Mouse (Mus musculus) midbrain, postnatal 0 days (tissue): Measurements from ENCODE around the gene Akap12. TPM values are rescaled to one million over a fixed set of nuclear protein-coding genes. Genes with fewer than 3 reads are reported as not detected.
A peak's percentile ranks its signal among the peaks of the same experiment; 100 is the strongest.

Source experiments
- ATAC-seq: fragments of 200-750 bp; cut with Nextera tagmentation; 2 replicates; pipeline ENCODE4 v1.8.0; 2017; ENCODE audit warnings: moderate number of reproducible peaks, mild to moderate bottlenecking, moderate TSS enrichment, moderate library complexity; ENCODE audit not compliant: low FRiP score
- DNase-seq: peaks from one replicate; pipeline ENCODE4 v3.0.0-alpha.2; 2015; ENCODE audit warnings: low spot score
- H3K27ac ChIP-seq: fragments of 300-500 bp; sonication (generic); 2 replicates; pipeline ENCODE4 v1.5.1; 2014; ENCODE audit warnings: low read depth, mild to moderate bottlenecking, low read length, mixed read lengths
- H3K27me3 ChIP-seq: fragments of 300-500 bp; sonication (generic); 2 replicates; pipeline ENCODE4 v1.6.1; 2014; ENCODE audit warnings: low read length, control low read depth, mixed read lengths; ENCODE audit not compliant: insufficient read depth
- H3K36me3 ChIP-seq: fragments of 300-500 bp; sonication (generic); 2 replicates; pipeline ENCODE4 v1.6.1; 2014; ENCODE audit warnings: low read length, control low read depth, mixed read lengths; ENCODE audit not compliant: insufficient read depth
- H3K4me1 ChIP-seq: fragments of 300-500 bp; sonication (generic); 2 replicates; pipeline ENCODE4 v1.6.1; 2014; ENCODE audit warnings: mild to moderate bottlenecking, control low read depth, antibody characterized with exemption, low read length, mixed read lengths; ENCODE audit not compliant: insufficient read depth
- H3K4me2 ChIP-seq: fragments of 300-500 bp; sonication (generic); 2 replicates; pipeline ENCODE4 v1.6.1; 2014; ENCODE audit warnings: low read depth, mild to moderate bottlenecking, low read length, mixed read lengths; ENCODE audit not compliant: poor library complexity, severe bottlenecking
- H3K4me3 ChIP-seq: fragments of 300-500 bp; sonication (generic); 2 replicates; pipeline ENCODE4 v1.5.1; 2014; ENCODE audit warnings: low read depth, mild to moderate bottlenecking, low read length, moderate library complexity
- H3K9ac ChIP-seq: fragments of 300-500 bp; sonication (generic); replicated peaks from 2 replicates; pipeline ENCODE4 v1.6.1; 2014; ENCODE audit warnings: mild to moderate bottlenecking, low read length, moderate library complexity, mixed read lengths; ENCODE audit not compliant: poor library complexity, severe bottlenecking
- H3K9me3 ChIP-seq: fragments of 300-500 bp; sonication (generic); 2 replicates; pipeline ENCODE4 v1.6.1; 2016; ENCODE audit warnings: low read length, control low read depth
- CTCF ChIP-seq: IDR thresholded peaks from 2 replicates; pipeline ENCODE4 v1.5.1; 2016; ENCODE audit warnings: antibody characterized with exemption, mild to moderate bottlenecking
- WGBS: fragments of 180-500 bp; shearing (Covaris S2); extraction: QIAGEN DNeasy Blood & Tissue Kit; methylation state at CpG from one replicate; pipeline ENCODE4 v1.1.7; 2014; 5-methylcytosine and 5-hydroxymethylcytosine counted together
- polyA plus RNA-seq: library from polyadenylated mRNA; unstranded; fragments of >200 nt; fragmentation: Nextera tagmentation; extraction: Ambion mirVana; gene quantifications from 2 replicates; pipeline ENCODE4 v1.2.1, GENCODE M21; 2015
- total RNA-seq: library from RNA; depleted of rRNA; stranded (reverse); fragments of >200 nt; gene quantifications from 2 replicates; pipeline ENCODE4 v1.2.3, GENCODE M21; 2014

The Akap12 gene
- total and polyA plus RNA-seq, 2 experiments from 2014 or later = 36.8 to 49.6 TPM

GRCm38 (mm10) chr10:4323885-4324284, 57.7 kb downstream of the Akap12 start:
- H3K9ac ChIP-seq = no peak overlapping the region
- H3K36me3 ChIP-seq = no peaks in the 10 kb centered on the region
- H3K4me3 ChIP-seq = no peak overlapping the region
- no peaks in the 10 kb centered on the region for H3K27me3 ChIP-seq
- no peak for TF ChIP-seq CTCF
- no peak overlapping the region for H3K27ac ChIP-seq
- WGBS = 85% methylated on average over 8 of the region's 8 CpGs
- no peaks in the 10 kb centered on the region for H3K4me1 ChIP-seq
- H3K4me2 ChIP-seq = no peak overlapping the region
- DNase-seq = no peak
- H3K9me3 ChIP-seq = no peaks in the 10 kb centered on the region
- no peak for ATAC-seq

- ATAC-seq = no peak
- WGBS = 45% methylated on average over 5 of the region's 5 CpGs
- Histone ChIP-seq H3K27ac (no peak overlapping the region), H3K27me3 (no peaks in the 10 kb centered on the region), H3K4me3 (no peak overlapping the region), H3K4me2 (no peak overlapping the region), H3K9me3 (no peaks in the 10 kb centered on the region), H3K36me3 (no peaks in the 10 kb centered on the region), H3K4me1 (no peaks in the 10 kb centered on the region), H3K9ac (no peak overlapping the region)
- TF ChIP-seq CTCF = no peak
- no peak for DNase-seq
These were observed 59.4 kb downstream of the Akap12 start for GRCm38 (mm10) chr10:4325562-4325961.

GRCm38 (mm10) chr10:4327716-4328115, 61.5 kb downstream of the Akap12 start:
- no peak for ATAC-seq
- H3K4me3 ChIP-seq = no peak overlapping the region
- WGBS = 20% methylated on average over 1 of the region's 1 CpGs

GRCm38 (mm10) chr10:4332228-4332979, 66.2 kb downstream of the Akap12 start:
- TF ChIP-seq CTCF = no peak
- ATAC-seq (no peak), DNase-seq (no peak)
- no peak overlapping the region for H3K4me3 ChIP-seq
- WGBS = 54% methylated on average over 7 of the region's 7 CpGs
- peaks cover 2% of the 10 kb centered on the region; the same call in 1 of the 2 replicates for H3K4me1 ChIP-seq
- H3K4me2 ChIP-seq = no peak overlapping the region
- H3K36me3 ChIP-seq = no peaks in the 10 kb centered on the region
- H3K9me3 ChIP-seq = no peaks in the 10 kb centered on the region
- H3K27ac ChIP-seq = no peak overlapping the region
- H3K27me3 ChIP-seq = no peaks in the 10 kb centered on the region
- H3K9ac ChIP-seq = no peak overlapping the region

More at GRCm38 (mm10) chr10:4327716-4328115, 61.5 kb downstream of the Akap12 start:
- H3K27me3 ChIP-seq = no peaks in the 10 kb centered on the region
- H3K9me3 ChIP-seq = no peaks in the 10 kb centered on the region
- no peak overlapping the region for H3K4me2 ChIP-seq
- no peak overlapping the region for H3K27ac ChIP-seq
- no peak for TF ChIP-seq CTCF
- H3K36me3 ChIP-seq = no peaks in the 10 kb centered on the region
- H3K9ac ChIP-seq = no peak overlapping the region
- no peak for DNase-seq
- H3K4me1 ChIP-seq = no peaks in the 10 kb centered on the region

GRCm38 (mm10) chr10:4333319-4333718, 67.1 kb downstream of the Akap12 start:
- Histone ChIP-seq H3K9me3 (no peaks in the 10 kb centered on the region), H3K27me3 (no peaks in the 10 kb centered on the region), H3K27ac (no peak overlapping the region), H3K9ac (no peak overlapping the region), H3K36me3 (no peaks in the 10 kb centered on the region), H3K4me1 (peaks cover 2% of the 10 kb centered on the region; the same call in 1 of the 2 replicates), H3K4me3 (no peak overlapping the region), H3K4me2 (no peak overlapping the region; the same call in 1 of the 2 replicates)
- WGBS = 8% methylated on average over 8 of the region's 8 CpGs
- ATAC-seq (no peak), DNase-seq (peak; percentile 66)
- TF ChIP-seq CTCF = peak; percentile 88

GRCm38 (mm10) chr10:4334039-4334683, 68.0 kb downstream of the Akap12 start:
- DNase-seq (peak; percentile 48), ATAC-seq (peak; percentile 44; the same call in 1 of the 2 replicates)
- Histone ChIP-seq H3K9ac (0 out of 2 replicates have a peak overlapping the region, but pooled peaks have one; percentile 24), H3K4me2 (peak overlapping the region; percentile 71), H3K36me3 (no peaks in the 10 kb centered on the region), H3K9me3 (no peaks in the 10 kb centered on the region), H3K27ac (no peak overlapping the region), H3K4me3 (peak overlapping the region; percentile 36), H3K4me1 (peaks cover 2% of the 10 kb centered on the region; the same call in 1 of the 2 replicates), H3K27me3 (no peaks in the 10 kb centered on the region)
- WGBS = 9% methylated on average over 27 of the region's 27 CpGs
- TF ChIP-seq CTCF = no peak
